Mouse (Mus musculus) liver, embryonic 15.5 days (tissue): ENCODE measurements around the gene Dnah8. TPM values are rescaled to one million over a fixed set of nuclear protein-coding genes. Genes with fewer than 3 reads are reported as not detected.

Source experiments
- ATAC-seq: fragments of 200-750 bp; cut with Nextera tagmentation; 2 replicates; pipeline ENCODE4 v1.8.0; 2017; ENCODE audit warnings: moderate number of reproducible peaks, mild to moderate bottlenecking, moderate library complexity; ENCODE audit not compliant: insufficient read depth
- H3K27ac ChIP-seq: fragments of 300-500 bp; sonication (generic); replicated peaks from 2 replicates; pipeline ENCODE4 v1.5.1; 2015; ENCODE audit warnings: mild to moderate bottlenecking, inconsistent platforms
- H3K27me3 ChIP-seq: fragments of 300-500 bp; sonication (generic); 2 replicates; pipeline ENCODE4 v1.6.1; 2015; ENCODE audit warnings: mild to moderate bottlenecking, inconsistent platforms
- H3K36me3 ChIP-seq: fragments of 300-500 bp; sonication (generic); replicated peaks from 2 replicates; pipeline ENCODE4 v1.6.1; 2015; ENCODE audit warnings: moderate library complexity, mild to moderate bottlenecking, inconsistent platforms
- H3K4me1 ChIP-seq: fragments of 300-500 bp; sonication (generic); replicated peaks from 2 replicates; pipeline ENCODE4 v1.6.1; 2015; ENCODE audit warnings: inconsistent platforms
- H3K4me2 ChIP-seq: fragments of 300-500 bp; sonication (generic); 2 replicates; pipeline ENCODE4 v1.6.1; 2015; ENCODE audit warnings: moderate library complexity, mild to moderate bottlenecking, inconsistent platforms
- H3K4me3 ChIP-seq: fragments of 300-500 bp; sonication (generic); replicated peaks from 2 replicates; pipeline ENCODE4 v1.5.1; 2015; ENCODE audit warnings: mild to moderate bottlenecking, inconsistent platforms
- H3K9ac ChIP-seq: fragments of 300-500 bp; sonication (generic); 2 replicates; pipeline ENCODE4 v1.6.1; 2015; ENCODE audit warnings: moderate library complexity, mild to moderate bottlenecking, inconsistent platforms
- H3K9me3 ChIP-seq: fragments of 300-500 bp; sonication (generic); replicated peaks from 2 replicates; pipeline ENCODE4 v1.6.1; 2016; ENCODE audit warnings: inconsistent platforms
- WGBS: fragments of 180-500 bp; shearing (Covaris S2); methylation state at CpG from one replicate; pipeline ENCODE4 v1.1.7; 2015; ENCODE audit warnings: mixed read lengths; ENCODE audit not compliant: insufficient replicate concordance; 5-methylcytosine and 5-hydroxymethylcytosine counted together
- polyA plus RNA-seq: library from polyadenylated mRNA; unstranded; fragments of >200 nt; fragmentation: Nextera tagmentation; extraction: Ambion mirVana; gene quantifications from 2 replicates; pipeline ENCODE4 v1.2.1, GENCODE M21; 2015

Gene Dnah8
- polyA plus RNA-seq, 1 experiment from 2014 or later: 1.1 TPM

GRCm38 (mm10) chr17:30662131-30662530 lies 38.0 kb downstream of the Dnah8 start:
- 0 out of 2 replicates have a peak, but pooled peaks cover 4% of the 10 kb centered on the region for H3K9me3 ChIP-seq
- WGBS: 67% methylated on average over 8 of the region's 8 CpGs
- no peak overlapping the region for H3K27ac ChIP-seq
- H3K4me3 ChIP-seq: no peak overlapping the region
- no peak for ATAC-seq
- H3K4me2 ChIP-seq: no peak overlapping the region
- 0 out of 2 replicates have a peak, but pooled peaks cover 4% of the 10 kb centered on the region for H3K4me1 ChIP-seq
- no peaks in the 10 kb centered on the region for H3K36me3 ChIP-seq
- H3K9ac ChIP-seq: no peak overlapping the region
- H3K27me3 ChIP-seq: no peaks in the 10 kb centered on the region

GRCm38 (mm10) chr17:30663170-30663569 lies 39.0 kb downstream of the Dnah8 start:
- H3K9ac ChIP-seq: no peak overlapping the region
- H3K4me2 ChIP-seq: no peak overlapping the region
- ATAC-seq: no peak
- H3K9me3 ChIP-seq: 0 out of 2 replicates have a peak, but pooled peaks cover 4% of the 10 kb centered on the region
- H3K27ac ChIP-seq: no peak overlapping the region
- 77% methylated on average over 8 of the region's 8 CpGs for WGBS
- no peaks in the 10 kb centered on the region for H3K36me3 ChIP-seq
- H3K27me3 ChIP-seq: no peaks in the 10 kb centered on the region
- no peak overlapping the region for H3K4me3 ChIP-seq
- H3K4me1 ChIP-seq: no peaks in the 10 kb centered on the region

GRCm38 (mm10) chr17:30664856-30665255 lies 40.7 kb downstream of the Dnah8 start:
- Histone ChIP-seq H3K27ac (no peak overlapping the region), H3K4me1 (no peaks in the 10 kb centered on the region), H3K9me3 (0 out of 2 replicates have a peak, but pooled peaks cover 4% of the 10 kb centered on the region), H3K4me2 (no peak overlapping the region), H3K9ac (no peak overlapping the region), H3K36me3 (no peaks in the 10 kb centered on the region), H3K4me3 (no peak overlapping the region), H3K27me3 (no peaks in the 10 kb centered on the region)
- 65% methylated on average over 5 of the region's 5 CpGs for WGBS
- ATAC-seq: no peak

- Histone ChIP-seq H3K27me3 (no peaks in the 10 kb centered on the region), H3K36me3 (no peaks in the 10 kb centered on the region), H3K4me3 (no peak overlapping the region), H3K4me1 (no peaks in the 10 kb centered on the region), H3K9me3 (no peaks in the 10 kb centered on the region), H3K4me2 (no peak overlapping the region), H3K9ac (no peak overlapping the region), H3K27ac (no peak overlapping the region)
- 71% methylated on average over 4 of the region's 4 CpGs for WGBS
- ATAC-seq: no peak
Measured at GRCm38 (mm10) chr17:30672556-30672955, 48.4 kb downstream of the Dnah8 start.

GRCm38 (mm10) chr17:30673023-30673422 lies 48.9 kb downstream of the Dnah8 start:
- Histone ChIP-seq H3K9ac (no peak overlapping the region), H3K36me3 (no peaks in the 10 kb centered on the region), H3K27me3 (no peaks in the 10 kb centered on the region), H3K4me1 (no peaks in the 10 kb centered on the region), H3K27ac (no peak overlapping the region), H3K9me3 (no peaks in the 10 kb centered on the region), H3K4me2 (no peak overlapping the region), H3K4me3 (no peak overlapping the region)
- no peak for ATAC-seq
- WGBS: 80% methylated on average over 6 of the region's 6 CpGs

- no peak for ATAC-seq
- Histone ChIP-seq H3K27ac (no peak overlapping the region), H3K4me1 (no peaks in the 10 kb centered on the region), H3K4me2 (no peak overlapping the region), H3K4me3 (no peak overlapping the region), H3K9ac (no peak overlapping the region), H3K9me3 (no peaks in the 10 kb centered on the region), H3K27me3 (no peaks in the 10 kb centered on the region), H3K36me3 (no peaks in the 10 kb centered on the region)
- 74% methylated on average over 9 of the region's 9 CpGs for WGBS
Measured at GRCm38 (mm10) chr17:30675021-30675740, 51.0 kb downstream of the Dnah8 start.

GRCm38 (mm10) chr17:30678523-30678922 lies 54.4 kb downstream of the Dnah8 start:
- Histone ChIP-seq H3K36me3 (no peaks in the 10 kb centered on the region), H3K9ac (no peak overlapping the region), H3K27me3 (no peaks in the 10 kb centered on the region), H3K9me3 (no peaks in the 10 kb centered on the region), H3K4me1 (no peaks in the 10 kb centered on the region), H3K4me2 (no peak overlapping the region), H3K27ac (no peak overlapping the region), H3K4me3 (no peak overlapping the region)
- WGBS: 83% methylated on average over 10 of the region's 10 CpGs
- no peak for ATAC-seq

GRCm38 (mm10) chr17:30679612-30680011 lies 55.5 kb downstream of the Dnah8 start:
- Histone ChIP-seq H3K9me3 (no peaks in the 10 kb centered on the region), H3K9ac (no peak overlapping the region), H3K27ac (no peak overlapping the region), H3K4me3 (no peak overlapping the region), H3K4me2 (no peak overlapping the region), H3K4me1 (no peaks in the 10 kb centered on the region), H3K36me3 (no peaks in the 10 kb centered on the region), H3K27me3 (no peaks in the 10 kb centered on the region)
- 80% methylated on average over 4 of the region's 4 CpGs for WGBS
- ATAC-seq: no peak

- no peak for ATAC-seq
- Histone ChIP-seq H3K9me3 (no peaks in the 10 kb centered on the region), H3K27ac (no peak overlapping the region), H3K4me2 (no peak overlapping the region), H3K9ac (no peak overlapping the region), H3K36me3 (no peaks in the 10 kb centered on the region), H3K27me3 (no peaks in the 10 kb centered on the region), H3K4me3 (no peak overlapping the region), H3K4me1 (no peaks in the 10 kb centered on the region)
- 15% methylated on average over 5 of the region's 5 CpGs for WGBS
Measured at GRCm38 (mm10) chr17:30681604-30682003, 57.5 kb downstream of the Dnah8 start.

GRCm38 (mm10) chr17:30690181-30690580 lies 66.0 kb downstream of the Dnah8 start:
- H3K4me3 ChIP-seq: no peak overlapping the region
- H3K36me3 ChIP-seq: no peaks in the 10 kb centered on the region
- H3K9me3 ChIP-seq: no peaks in the 10 kb centered on the region
- no peak overlapping the region for H3K9ac ChIP-seq
- ATAC-seq: no peak
- no peak overlapping the region for H3K27ac ChIP-seq
- no peaks in the 10 kb centered on the region for H3K4me1 ChIP-seq
- 66% methylated on average over 8 of the region's 8 CpGs for WGBS
- no peak overlapping the region for H3K4me2 ChIP-seq
- H3K27me3 ChIP-seq: no peaks in the 10 kb centered on the region

GRCm38 (mm10) chr17:30691481-30691880 lies 67.3 kb downstream of the Dnah8 start:
- Histone ChIP-seq H3K27ac (no peak overlapping the region), H3K27me3 (no peaks in the 10 kb centered on the region), H3K9ac (no peak overlapping the region), H3K9me3 (no peaks in the 10 kb centered on the region), H3K36me3 (no peaks in the 10 kb centered on the region), H3K4me1 (no peaks in the 10 kb centered on the region), H3K4me2 (no peak overlapping the region), H3K4me3 (no peak overlapping the region)
- no peak for ATAC-seq
- WGBS: 65% methylated on average over 2 of the region's 2 CpGs

- no peaks in the 10 kb centered on the region for H3K36me3 ChIP-seq
- H3K4me1 ChIP-seq: no peaks in the 10 kb centered on the region
- H3K4me3 ChIP-seq: no peak overlapping the region
- H3K27ac ChIP-seq: no peak overlapping the region
- H3K9me3 ChIP-seq: no peaks in the 10 kb centered on the region
- 59% methylated on average over 9 of the region's 9 CpGs for WGBS
- H3K4me2 ChIP-seq: no peak overlapping the region
- H3K9ac ChIP-seq: no peak overlapping the region
- no peak for ATAC-seq
- no peaks in the 10 kb centered on the region for H3K27me3 ChIP-seq
Measured at GRCm38 (mm10) chr17:30694281-30694680, 70.1 kb downstream of the Dnah8 start.
